Mouse (Mus musculus): ENCODE measurements around the gene Gpa33. TPM values are rescaled to one million over a fixed set of nuclear protein-coding genes. Genes with fewer than 3 reads are reported as not detected.
"Not testable (repeated sequence)": the region's sequence is repeated elsewhere in the genome, so short reads cannot be mapped to it uniquely, and the experiment has no call there.

The Gpa33 gene
- polyA plus RNA-seq, 2 experiments from 2014 or later, result not detected

DNA sequence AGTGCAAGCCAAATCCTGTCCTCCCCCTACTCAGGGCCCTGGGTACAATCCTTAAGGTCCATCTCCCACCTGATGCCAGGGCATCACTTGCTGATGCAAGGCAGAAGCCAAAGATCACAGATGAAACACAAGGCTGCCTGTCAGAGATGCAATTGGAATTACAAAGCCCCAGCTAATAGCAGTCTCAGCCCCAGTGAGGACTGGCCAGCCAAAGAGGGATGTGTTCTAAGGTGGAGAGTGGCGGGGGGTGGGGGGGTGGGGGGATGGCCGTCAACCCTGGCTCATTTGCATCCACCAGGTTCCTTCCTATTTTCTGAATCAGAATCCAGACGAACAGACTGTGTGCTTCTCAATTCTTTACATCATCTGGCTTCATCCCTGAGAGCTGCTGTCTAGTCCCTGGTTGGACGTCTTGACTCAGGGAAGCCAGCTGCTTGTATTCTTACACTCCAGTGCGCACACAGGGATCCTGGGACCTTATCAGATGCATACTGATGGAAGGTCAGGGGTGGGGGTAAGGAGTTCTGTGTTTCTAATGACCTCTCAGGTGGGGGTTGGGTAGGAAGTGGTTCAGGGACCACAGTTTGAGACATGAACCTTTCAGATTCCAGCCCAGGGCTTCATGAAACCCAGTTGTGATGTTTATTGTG is 5.2 kb downstream of the Gpa33 start:
- ATAC-seq, result no peak

- ATAC-seq, result no peak
Observed at GRCm38 (mm10) chr1:166137244-166137938, 7.4 kb downstream of the Gpa33 start.

- no peak for ATAC-seq
Observed at GRCm38 (mm10) chr1:166138136-166138535, 8.1 kb downstream of the Gpa33 start.

GRCm38 (mm10) chr1:166139113-166139512 is 9.1 kb downstream of the Gpa33 start:
- ATAC-seq, result no peak

- ATAC-seq, result no peak
Observed at GRCm38 (mm10) chr1:166139620-166140184, 9.7 kb downstream of the Gpa33 start.

DNA sequence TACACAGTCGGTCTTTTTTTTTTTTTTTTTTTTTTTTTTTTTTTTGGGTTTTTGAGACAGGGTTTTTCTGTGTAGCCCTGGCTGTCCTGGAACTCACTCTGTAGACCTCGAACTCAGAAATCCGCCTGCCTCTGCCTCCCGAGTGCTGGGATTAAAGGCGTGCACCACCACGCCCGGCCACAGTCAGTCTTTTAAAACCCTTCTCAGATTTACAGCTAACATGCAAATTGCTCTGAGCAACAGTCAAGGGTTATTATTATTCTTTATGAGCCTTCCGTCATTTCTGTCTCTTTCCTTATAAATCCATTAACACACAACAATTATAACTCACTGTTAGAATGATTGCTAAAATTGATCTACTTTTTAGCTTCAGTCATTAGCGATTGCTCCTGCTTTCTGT is 11.8 kb downstream of the Gpa33 start:
- ATAC-seq, result not testable (repeated sequence)

- ATAC-seq, result no peak
Observed at GRCm38 (mm10) chr1:166142369-166142768, 12.3 kb downstream of the Gpa33 start.

GRCm38 (mm10) chr1:166146626-166147025 is 16.6 kb downstream of the Gpa33 start:
- ATAC-seq, result no peak

DNA sequence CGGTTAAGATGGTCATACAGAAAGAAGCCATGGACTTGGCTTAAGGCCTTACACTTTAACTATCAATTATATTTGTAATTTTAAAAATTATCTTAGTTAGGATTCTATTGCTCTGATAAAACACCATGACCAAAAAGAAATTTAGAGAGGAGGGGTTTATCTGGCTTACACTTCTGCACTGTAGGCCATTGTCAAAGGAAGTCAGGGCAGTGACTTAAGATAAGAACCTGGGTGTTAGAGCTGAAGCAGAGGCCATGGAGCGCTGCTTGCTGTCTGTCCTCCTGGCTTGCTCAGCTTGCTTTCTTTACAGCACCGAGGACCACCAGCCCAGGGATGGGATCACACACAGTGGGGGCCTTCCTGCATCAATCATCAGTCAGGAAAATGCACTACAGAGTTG is 17.6 kb downstream of the Gpa33 start:
- no peak for ATAC-seq

GRCm38 (mm10) chr1:166149441-166149840 is 19.4 kb downstream of the Gpa33 start:
- ATAC-seq, result no peak

- no peak for ATAC-seq
Observed at GRCm38 (mm10) chr1:166150035-166150434, 20.0 kb downstream of the Gpa33 start.

DNA sequence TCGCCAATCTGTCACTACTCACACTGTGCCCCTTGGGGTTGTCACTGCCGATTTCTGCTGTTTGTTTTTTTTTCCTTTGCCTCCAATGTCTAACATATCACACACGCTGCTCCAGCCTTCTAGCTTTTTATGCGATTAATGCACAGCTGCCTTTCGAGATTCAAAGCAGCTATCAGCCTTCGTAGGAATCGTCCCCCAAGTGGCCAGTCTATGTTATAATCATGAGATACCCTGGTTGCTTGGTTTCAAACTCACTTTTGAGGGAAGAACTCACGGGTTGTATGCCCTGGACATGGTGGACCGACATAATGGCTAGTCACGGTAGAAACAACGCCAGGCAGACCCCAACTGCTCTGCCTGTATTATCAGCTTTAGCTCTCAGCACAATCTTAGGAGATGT is 21.3 kb downstream of the Gpa33 start:
- no peak for ATAC-seq

DNA sequence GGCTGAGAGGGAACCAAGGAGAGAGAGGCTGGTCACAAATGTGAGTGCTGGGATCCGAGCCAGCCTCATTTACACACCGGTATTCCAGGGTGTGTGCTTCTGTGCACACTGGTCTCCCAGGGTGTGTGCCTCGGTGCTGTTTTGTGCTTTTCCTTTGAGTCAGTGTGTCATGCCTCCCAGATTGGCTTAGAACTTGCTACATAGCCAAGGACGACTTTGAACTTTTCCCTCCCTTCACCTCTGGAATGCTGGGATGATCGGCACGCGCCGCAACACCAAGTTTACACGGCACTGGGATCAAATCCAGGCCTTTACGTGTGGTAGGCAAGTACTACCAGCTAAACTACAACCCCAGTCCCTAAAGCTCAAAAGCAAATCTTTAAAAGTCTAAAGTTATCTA is 22.0 kb downstream of the Gpa33 start:
- no peak for ATAC-seq

GRCm38 (mm10) chr1:166153351-166154120 is 23.5 kb downstream of the Gpa33 start:
- peak; percentile 80 for ATAC-seq

- peak; percentile 92 for ATAC-seq
Observed at GRCm38 (mm10) chr1:166154162-166155112, 24.4 kb downstream of the Gpa33 start.

DNA sequence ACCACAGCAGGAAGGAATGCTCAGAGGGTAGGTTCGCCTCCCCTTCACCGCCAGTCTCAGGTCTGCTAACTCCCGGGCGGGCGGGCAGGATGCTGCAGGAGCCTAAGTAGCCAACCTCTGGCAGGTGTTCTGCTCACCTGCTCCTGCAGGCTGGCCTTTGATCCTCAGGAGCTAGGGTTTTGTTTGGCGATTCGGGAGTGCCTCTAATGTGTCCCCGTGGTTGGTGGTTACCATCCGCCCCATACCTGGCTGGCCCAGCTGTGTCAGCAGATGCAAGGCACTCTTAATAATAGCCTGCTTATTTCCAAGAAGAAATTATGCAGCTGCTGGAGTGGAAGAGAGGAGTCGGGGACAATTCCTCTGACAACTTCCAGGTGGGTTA is 25.1 kb downstream of the Gpa33 start:
- no peak for ATAC-seq

DNA sequence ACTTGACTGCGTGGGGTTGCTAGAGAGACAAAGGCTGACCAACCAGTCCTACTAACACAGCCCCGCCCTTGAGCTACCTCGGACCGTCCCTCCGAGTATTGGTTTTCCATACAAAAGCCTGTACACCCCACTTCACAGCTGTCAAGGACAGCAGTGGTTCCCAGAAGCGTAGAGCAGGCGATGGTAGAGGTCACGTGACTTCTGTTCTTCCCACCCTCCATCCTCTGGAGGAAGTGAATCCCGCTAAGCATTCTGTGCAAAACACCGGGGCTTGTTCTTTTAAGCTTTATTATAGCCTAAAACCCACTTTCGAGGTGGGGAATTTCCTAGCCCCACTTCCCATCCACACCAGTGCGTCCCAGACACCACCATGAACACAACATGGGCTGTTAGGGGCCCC is 27.7 kb downstream of the Gpa33 start:
- no peak for ATAC-seq

GRCm38 (mm10) chr1:166158664-166159063 is 28.6 kb downstream of the Gpa33 start:
- no peak for ATAC-seq

- ATAC-seq, result no peak
Observed at GRCm38 (mm10) chr1:166160111-166160510, 30.1 kb downstream of the Gpa33 start.

GRCm38 (mm10) chr1:166160569-166161445 is 30.8 kb downstream of the Gpa33 start:
- peak; percentile 78 for ATAC-seq

DNA sequence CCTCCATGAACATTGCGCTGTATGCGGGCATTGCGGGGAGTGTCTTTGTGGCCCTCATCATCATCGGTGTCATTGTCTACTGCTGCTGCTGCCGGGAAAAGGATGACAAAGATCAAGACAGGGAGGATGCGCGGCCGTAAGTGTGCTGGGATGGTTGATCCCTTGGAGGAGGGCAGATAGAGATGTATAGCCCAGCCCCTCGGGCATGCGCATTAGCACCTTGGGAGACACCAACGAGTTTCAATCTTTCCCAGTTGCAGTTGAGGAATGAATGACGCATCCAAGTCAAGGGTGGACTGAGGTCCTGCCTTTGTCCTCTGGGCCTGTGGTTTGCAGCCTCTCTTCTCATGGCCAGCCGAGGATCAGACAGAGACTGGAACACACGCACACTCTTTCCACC is 34.5 kb downstream of the Gpa33 start:
- no peak for ATAC-seq

All from CD4-positive, CD25-positive, alpha-beta regulatory T cell, adult 4 months (primary cell).